Mouse (Mus musculus): ENCODE data around the gene Snd1. TPM values are rescaled to one million over a fixed set of nuclear protein-coding genes. Genes with fewer than 3 reads are reported as not detected.

Snd1 gene
- polyA plus RNA-seq, 1 experiment from 2014 or later = 64.8 TPM

DNA sequence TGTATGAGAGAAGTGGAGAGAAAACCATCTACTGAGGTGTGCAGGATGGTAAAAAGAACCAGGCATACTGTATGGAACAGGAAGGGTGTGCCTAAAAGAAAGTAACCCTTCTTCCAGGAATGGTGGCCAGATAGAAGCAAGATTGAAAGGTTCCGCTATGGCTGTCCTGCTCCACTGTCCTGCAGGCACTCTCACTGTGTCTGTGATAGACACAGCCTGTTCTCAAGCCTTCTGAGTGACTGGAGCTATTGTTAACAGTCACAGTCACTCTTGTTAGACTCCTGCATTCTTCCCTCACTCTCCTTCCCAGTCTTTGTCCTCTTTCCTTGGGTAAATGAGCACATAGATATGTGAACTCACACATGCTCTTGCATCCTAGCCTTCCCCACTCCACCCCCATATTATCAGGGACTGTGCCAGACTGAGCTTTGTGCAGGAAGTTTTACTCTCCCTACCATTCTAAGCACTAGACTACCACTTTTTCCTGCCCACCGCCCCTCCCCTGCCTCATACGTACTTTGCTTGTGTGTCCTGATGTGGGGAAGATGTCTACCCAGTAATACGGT is 308.2 kb downstream of the Snd1 start:
- H3K4me3 ChIP-seq (ENCODE audit: inconsistent target) = no peak overlapping the region
- H3K27ac ChIP-seq = no peak overlapping the region
- H3K36me3 ChIP-seq (ENCODE audit: inconsistent target) = no peaks in the 10 kb centered on the region
- H3K79me2 ChIP-seq (ENCODE audit: inconsistent target) = no peaks in the 10 kb centered on the region
- WGBS (ENCODE audit: missing documents) = 100% methylated on average over 4 of the region's 4 CpGs

DNA sequence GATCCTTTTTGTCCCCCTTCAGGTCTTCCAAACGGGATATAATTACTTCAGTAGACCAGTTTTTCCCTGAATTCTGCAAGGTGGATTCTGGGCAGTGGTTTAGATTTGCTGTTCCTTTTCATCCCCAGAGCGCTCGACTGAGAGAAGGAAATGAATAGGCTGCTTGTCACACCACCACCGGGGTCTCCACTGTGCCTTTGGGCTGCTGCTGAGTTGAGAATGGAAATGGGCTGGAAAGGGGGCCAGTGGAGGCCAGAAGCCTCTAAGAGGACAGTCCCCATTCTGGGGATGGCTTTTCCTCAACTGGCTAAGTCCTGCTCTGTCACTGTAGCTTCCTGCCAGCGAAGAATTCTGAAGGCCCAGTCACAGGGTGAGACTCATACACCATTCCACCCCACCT is 309.0 kb downstream of the Snd1 start:
- Histone ChIP-seq H3K27ac (no peak overlapping the region), H3K36me3 (ENCODE audit: inconsistent target) (no peaks in the 10 kb centered on the region), H3K79me2 (ENCODE audit: inconsistent target) (no peaks in the 10 kb centered on the region), H3K4me3 (ENCODE audit: inconsistent target) (no peak overlapping the region)
- WGBS (ENCODE audit: missing documents) = 90% methylated on average over 5 of the region's 5 CpGs

DNA sequence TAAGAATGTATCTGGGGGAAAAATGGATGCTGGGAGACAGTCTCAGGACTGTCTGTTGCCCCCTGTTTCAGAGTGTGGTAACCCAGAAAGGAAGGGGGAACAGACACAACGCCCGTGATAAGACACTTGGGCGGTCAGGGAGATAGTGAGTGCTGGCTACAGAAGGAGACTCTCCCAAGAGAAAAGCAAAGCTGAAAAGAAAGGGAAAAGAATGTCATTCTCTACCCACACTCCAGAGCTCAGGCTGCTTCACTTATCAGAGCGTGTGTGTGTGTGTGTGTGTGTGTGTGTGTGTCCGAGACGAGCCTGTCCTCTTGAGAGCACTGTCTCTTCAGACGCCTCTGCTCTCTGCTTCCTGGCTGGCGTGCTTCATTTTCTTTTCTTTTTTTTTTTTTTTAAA is 310.8 kb downstream of the Snd1 start:
- H3K36me3 ChIP-seq (ENCODE audit: inconsistent target) = no peaks in the 10 kb centered on the region
- no peaks in the 10 kb centered on the region for H3K79me2 ChIP-seq (ENCODE audit: inconsistent target)
- no peak overlapping the region for H3K4me3 ChIP-seq (ENCODE audit: inconsistent target)
- 84% methylated on average over 6 of the region's 8 CpGs for WGBS (ENCODE audit: missing documents)
- no peak overlapping the region for H3K27ac ChIP-seq

DNA sequence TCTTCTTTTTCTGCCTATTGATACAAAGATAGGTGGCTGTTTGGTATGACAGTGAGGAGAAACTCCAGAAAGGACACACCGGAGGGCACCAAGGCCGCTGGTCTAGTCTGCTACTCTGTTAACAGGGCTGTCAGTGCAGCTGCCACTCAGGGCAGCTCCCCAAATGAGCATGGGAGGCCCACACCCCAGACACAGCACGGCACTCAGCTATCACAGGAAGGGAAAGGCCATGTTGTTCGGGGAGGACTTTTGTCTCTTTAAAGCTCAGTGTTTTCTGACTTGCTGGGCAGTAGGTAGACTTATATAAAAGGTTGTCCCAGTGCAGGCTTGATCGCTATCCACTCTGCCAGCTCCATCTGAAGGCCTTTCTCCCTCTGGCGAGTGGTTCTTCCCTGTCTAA is 312.2 kb downstream of the Snd1 start:
- no peak overlapping the region for H3K27ac ChIP-seq
- H3K36me3 ChIP-seq (ENCODE audit: inconsistent target) = no peaks in the 10 kb centered on the region
- H3K79me2 ChIP-seq (ENCODE audit: inconsistent target) = no peaks in the 10 kb centered on the region
- no peak overlapping the region for H3K4me3 ChIP-seq (ENCODE audit: inconsistent target)
- WGBS (ENCODE audit: missing documents) = 94% methylated on average over 6 of the region's 6 CpGs

DNA sequence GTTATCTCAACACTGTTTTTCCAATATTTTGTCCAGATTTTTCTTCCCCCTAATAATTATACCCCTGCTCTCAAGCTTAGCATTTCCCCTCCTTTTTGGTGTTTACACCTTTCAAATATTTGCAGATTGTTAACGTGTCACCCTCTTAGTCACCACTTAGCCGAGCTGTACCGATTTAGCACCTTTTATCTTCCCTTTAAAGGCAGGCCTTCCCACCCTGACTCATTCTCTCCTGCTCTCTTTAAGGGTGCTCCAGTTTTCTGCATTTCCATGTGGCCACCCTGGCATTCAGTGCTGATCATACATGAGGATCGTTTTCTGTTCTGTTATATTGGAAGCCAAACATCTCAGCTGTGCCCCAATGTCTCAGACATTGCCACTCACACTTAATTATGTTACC is 314.7 kb downstream of the Snd1 start:
- H3K27ac ChIP-seq = no peak overlapping the region
- 93% methylated on average over 4 of the region's 4 CpGs for WGBS (ENCODE audit: missing documents)
- no peaks in the 10 kb centered on the region for H3K79me2 ChIP-seq (ENCODE audit: inconsistent target)
- no peak overlapping the region for H3K4me3 ChIP-seq (ENCODE audit: inconsistent target)
- H3K36me3 ChIP-seq (ENCODE audit: inconsistent target) = no peaks in the 10 kb centered on the region

DNA sequence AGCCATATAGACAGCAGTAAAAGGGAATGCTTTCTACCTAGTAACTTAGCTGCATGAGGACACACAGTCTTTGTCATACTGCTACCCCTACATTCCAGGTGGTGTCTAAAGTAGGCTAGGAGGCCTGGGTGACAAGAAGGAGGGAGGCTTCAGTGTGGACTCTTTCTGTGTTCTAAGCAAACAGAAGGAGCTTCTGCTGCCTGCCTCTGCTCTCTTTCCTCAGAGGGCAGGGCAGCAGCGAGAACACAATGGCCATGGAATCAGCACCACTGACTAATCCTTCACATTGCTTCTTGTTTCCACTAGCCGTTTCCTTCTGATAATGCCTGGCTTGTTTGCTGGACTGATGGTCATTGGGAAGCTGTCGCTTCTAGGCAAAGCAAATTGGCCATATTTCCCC is 316.2 kb downstream of the Snd1 start:
- 92% methylated on average over 3 of the region's 3 CpGs for WGBS (ENCODE audit: missing documents)
- H3K4me3 ChIP-seq (ENCODE audit: inconsistent target) = no peak overlapping the region

DNA sequence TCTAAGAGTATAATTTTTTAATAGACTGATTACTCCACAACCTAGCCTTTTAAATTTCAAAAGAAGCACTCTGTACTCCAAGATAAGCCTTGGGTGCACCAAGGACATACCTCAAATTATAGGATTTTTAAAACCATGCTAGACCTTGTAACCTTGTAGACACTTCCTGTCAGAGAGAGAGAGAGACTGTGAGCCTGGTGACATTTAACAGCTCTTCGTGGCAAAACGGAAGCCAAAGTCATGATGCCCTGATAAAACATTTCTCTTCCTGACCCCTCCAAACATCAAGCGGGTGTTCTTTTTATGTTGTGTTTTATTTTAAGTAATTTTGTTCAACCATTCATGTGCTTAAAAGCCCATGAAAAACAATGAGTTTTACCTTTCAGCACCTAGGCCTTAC is 316.9 kb downstream of the Snd1 start:
- 70% methylated on average over 3 of the region's 3 CpGs for WGBS (ENCODE audit: missing documents)
- Histone ChIP-seq H3K27ac (no peak overlapping the region), H3K36me3 (ENCODE audit: inconsistent target) (peaks cover 14% of the 10 kb centered on the region; the same call in 1 of the 2 replicates), H3K79me2 (ENCODE audit: inconsistent target) (no peaks in the 10 kb centered on the region), H3K4me3 (ENCODE audit: inconsistent target) (no peak overlapping the region)

More for the DNA sequence above, 316.2 kb downstream of the Snd1 start:
- no peak overlapping the region for H3K27ac ChIP-seq
- H3K36me3 ChIP-seq (ENCODE audit: inconsistent target) = peaks cover 10% of the 10 kb centered on the region; the same call in 1 of the 2 replicates
- no peaks in the 10 kb centered on the region for H3K79me2 ChIP-seq (ENCODE audit: inconsistent target)

DNA sequence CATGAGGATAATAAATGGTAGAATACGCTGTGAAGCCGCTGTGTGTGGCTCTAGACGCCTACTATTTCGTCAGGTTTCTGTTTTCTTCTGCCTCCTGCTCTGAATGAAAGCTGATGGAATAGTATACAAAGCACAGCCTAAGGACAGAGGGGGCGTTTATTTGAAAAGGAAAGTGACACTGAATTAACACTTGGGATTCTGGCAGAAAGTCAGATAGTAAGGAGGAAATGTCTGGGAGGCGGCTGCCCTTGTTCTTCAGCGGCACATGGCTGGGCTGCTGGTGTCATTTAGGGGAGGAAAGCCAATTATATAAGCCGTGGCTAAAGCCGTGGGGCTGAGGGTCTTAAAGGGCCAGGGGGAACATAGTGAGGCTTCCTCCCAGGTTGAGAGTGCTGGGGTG is 320.4 kb downstream of the Snd1 start:
- no peak overlapping the region for H3K4me3 ChIP-seq (ENCODE audit: inconsistent target)
- H3K36me3 ChIP-seq (ENCODE audit: inconsistent target) = peaks cover 14% of the 10 kb centered on the region; the same call in 1 of the 2 replicates
- H3K79me2 ChIP-seq (ENCODE audit: inconsistent target) = no peaks in the 10 kb centered on the region
- H3K27ac ChIP-seq = no peak overlapping the region
- 90% methylated on average over 9 of the region's 9 CpGs for WGBS (ENCODE audit: missing documents)

DNA sequence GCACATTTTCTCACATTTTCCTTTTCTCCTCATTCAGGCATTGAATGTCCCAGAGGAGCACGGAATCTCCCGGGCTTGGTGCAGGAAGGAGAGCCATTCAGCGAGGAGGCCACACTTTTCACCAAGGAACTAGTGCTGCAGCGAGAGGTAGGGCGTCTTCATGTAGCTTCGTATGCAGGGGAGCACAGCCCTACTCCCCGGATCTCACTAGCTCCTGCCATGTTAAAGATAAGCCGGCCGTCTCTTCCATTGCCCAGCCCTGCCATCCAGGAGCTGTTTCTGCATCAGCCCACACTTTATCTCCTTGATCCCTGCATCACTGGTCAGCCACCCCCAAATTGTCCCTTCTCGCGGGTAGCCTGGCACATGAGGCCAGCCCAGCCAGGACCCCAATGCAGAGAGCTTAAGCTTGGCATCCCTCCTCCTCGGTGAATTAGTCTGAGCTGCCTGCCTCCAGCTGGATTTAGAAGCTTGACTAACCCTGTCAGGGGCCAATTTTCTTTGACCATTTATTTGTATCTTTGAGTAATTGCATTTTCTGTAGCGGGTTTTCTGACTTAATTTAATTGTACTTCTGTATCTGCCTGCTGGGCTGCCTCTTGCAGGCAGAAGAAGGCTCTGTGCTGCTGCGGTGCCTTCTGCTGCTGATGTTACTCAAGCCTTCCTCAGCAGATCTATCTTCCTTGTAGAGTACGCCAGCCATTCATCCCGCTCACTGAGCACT is 321.0 kb downstream of the Snd1 start:
- peaks cover 14% of the 10 kb centered on the region; the same call in 1 of the 2 replicates for H3K36me3 ChIP-seq (ENCODE audit: inconsistent target)

DNA sequence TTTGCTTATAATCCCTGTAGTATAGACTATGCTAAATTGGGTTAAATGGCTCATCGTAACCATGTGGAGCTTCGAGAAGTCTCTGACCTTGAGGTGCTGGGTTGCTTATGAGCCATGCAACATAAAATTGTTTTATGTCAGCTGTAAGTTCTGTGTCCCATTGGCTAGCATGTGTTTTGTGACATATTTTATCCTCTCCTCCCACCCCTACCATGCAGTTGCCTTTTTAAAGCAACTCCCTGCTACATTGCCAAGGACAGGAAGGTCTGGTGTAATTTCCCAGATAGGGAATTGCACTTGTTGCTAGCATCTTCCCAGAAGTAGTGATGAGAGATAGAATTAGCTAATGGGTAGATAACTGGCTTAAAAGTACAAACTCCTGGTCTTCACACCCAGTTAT is 324.9 kb downstream of the Snd1 start:
- Histone ChIP-seq H3K4me3 (ENCODE audit: inconsistent target) (no peak overlapping the region), H3K79me2 (ENCODE audit: inconsistent target) (no peaks in the 10 kb centered on the region), H3K36me3 (ENCODE audit: inconsistent target) (peaks cover 14% of the 10 kb centered on the region; the same call in 1 of the 2 replicates), H3K27ac (no peak overlapping the region)
- 96% methylated on average over 2 of the region's 2 CpGs for WGBS (ENCODE audit: missing documents)

More for the DNA sequence above, 321.0 kb downstream of the Snd1 start:
- Histone ChIP-seq H3K79me2 (ENCODE audit: inconsistent target) (no peaks in the 10 kb centered on the region), H3K4me3 (ENCODE audit: inconsistent target) (no peak overlapping the region), H3K27ac (no peak overlapping the region)
- 96% methylated on average over 15 of the region's 16 CpGs for WGBS (ENCODE audit: missing documents)

DNA sequence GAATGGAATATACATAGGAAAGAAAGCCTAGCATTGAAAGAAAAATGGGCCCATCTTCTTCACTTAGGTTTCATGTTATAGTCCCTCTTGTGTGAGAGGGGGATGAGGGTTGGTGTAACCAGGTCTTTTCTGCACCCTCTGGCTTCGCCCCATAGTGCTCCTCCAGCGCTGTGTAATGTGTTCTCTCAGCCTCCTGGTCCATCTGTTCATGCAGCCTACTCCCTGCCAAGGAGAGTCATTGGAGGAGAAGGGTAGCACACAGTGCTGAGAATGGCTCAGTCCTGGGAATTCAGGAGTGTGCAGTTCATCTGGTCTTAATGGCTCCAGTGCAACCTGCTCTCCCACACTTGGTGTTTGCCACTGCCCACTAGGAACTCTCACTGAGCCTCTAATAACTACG is 326.0 kb downstream of the Snd1 start:
- 96% methylated on average over 3 of the region's 3 CpGs for WGBS (ENCODE audit: missing documents)
- no peak overlapping the region for H3K27ac ChIP-seq
- peaks cover 6% of the 10 kb centered on the region; the same call in 1 of the 2 replicates for H3K36me3 ChIP-seq (ENCODE audit: inconsistent target)
- no peak overlapping the region for H3K4me3 ChIP-seq (ENCODE audit: inconsistent target)
- H3K79me2 ChIP-seq (ENCODE audit: inconsistent target) = no peaks in the 10 kb centered on the region

DNA sequence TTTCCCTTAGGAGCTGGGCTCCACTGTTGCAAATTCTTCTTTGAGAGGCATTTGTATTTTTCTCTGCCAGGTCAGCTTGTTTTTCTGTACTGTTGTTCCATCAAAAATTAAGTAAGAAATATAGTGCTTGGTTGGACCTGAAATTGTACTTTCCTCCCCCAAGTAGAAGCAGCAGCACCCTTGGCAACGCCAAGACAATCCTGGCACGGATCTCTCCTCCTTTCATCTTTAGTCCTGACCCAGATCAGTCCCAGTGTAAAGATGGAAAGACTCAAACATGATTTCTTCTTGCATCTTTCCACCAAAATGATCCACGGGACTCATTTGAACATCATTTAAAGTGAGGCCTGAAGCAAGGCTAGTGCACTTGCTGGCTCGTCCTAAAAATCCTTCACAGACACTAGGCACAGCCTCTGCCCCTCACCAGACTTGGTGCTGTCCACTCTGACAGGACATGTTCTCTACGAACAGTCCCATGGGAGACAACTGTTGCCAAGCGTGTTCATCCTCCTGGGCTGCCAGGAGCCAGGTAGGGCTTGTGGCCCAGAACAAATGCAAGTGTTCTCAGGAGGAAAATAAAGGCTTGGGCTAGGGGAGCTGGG is 328.8 kb downstream of the Snd1 start:
- Histone ChIP-seq H3K36me3 (ENCODE audit: inconsistent target) (no peaks in the 10 kb centered on the region), H3K4me3 (ENCODE audit: inconsistent target) (no peak overlapping the region), H3K79me2 (ENCODE audit: inconsistent target) (no peaks in the 10 kb centered on the region), H3K27ac (no peak overlapping the region)
- 95% methylated on average over 6 of the region's 6 CpGs for WGBS (ENCODE audit: missing documents)

DNA sequence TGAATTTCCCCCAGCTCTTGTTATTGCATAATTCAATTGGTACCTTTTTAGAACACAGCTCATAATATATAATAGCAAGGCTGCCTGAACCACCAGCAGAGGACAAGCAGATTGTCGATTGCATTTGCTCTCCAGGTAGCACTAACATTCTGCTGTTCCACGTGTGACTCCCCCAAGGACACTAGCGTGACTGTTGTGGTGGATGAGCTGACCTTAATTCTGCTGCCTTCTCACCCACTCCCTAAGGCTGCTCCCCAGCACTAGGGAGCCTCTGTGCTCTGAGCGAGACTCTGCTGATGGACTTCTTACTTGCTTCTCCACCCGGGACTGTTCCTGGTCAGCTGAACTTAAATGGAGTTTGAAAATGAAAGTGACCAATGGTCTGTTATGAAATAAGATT is 329.8 kb downstream of the Snd1 start:
- WGBS (ENCODE audit: missing documents) = 95% methylated on average over 5 of the region's 5 CpGs
- no peak overlapping the region for H3K27ac ChIP-seq
- H3K4me3 ChIP-seq (ENCODE audit: inconsistent target) = no peak overlapping the region
- no peaks in the 10 kb centered on the region for H3K79me2 ChIP-seq (ENCODE audit: inconsistent target)
- no peaks in the 10 kb centered on the region for H3K36me3 ChIP-seq (ENCODE audit: inconsistent target)

DNA sequence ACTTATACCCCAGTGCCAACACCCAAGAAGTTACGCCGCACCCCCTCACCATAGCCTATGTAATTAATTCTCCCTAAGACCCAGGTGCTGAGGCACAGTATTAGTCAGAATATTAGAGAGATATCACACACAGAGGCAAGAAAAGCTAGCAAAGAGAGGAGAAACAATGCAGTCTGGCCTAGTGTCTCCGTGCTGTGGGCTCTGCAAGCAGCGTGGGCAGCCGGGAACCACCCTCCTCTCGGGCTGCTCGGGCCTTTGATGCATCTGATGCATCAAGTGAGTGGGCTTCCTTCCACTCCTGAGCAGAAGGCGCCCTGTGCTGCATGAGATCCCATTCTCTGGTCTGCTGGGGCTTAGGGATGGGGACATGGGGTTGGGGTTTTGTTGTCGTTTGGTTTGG is 338.1 kb downstream of the Snd1 start:
- Histone ChIP-seq H3K36me3 (ENCODE audit: inconsistent target) (no peaks in the 10 kb centered on the region), H3K4me3 (ENCODE audit: inconsistent target) (no peak overlapping the region), H3K27ac (no peak overlapping the region), H3K79me2 (ENCODE audit: inconsistent target) (no peaks in the 10 kb centered on the region)
- 92% methylated on average over 9 of the region's 9 CpGs for WGBS (ENCODE audit: missing documents)

DNA sequence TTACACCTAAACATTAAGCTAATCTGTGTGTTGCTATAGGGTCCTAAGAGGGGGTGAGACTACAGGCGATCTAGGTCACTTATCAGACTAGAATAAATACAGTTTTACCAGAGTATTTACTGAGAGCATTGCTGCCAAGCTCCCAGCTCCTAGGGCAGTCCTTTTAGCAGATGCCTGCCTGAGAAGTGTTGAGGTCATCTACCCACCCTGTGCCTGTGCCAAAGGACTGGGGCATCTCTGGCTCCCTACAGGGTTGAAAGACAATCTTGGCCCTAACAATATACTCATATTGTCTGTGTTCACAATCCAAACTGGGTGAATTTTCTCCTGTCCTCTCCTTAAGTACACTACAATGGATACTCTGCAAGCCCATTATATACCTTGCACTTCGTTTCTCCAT is 340.0 kb downstream of the Snd1 start:
- WGBS (ENCODE audit: missing documents) = 89% methylated on average over 2 of the region's 2 CpGs
- Histone ChIP-seq H3K4me3 (ENCODE audit: inconsistent target) (no peak overlapping the region), H3K79me2 (ENCODE audit: inconsistent target) (no peaks in the 10 kb centered on the region), H3K36me3 (ENCODE audit: inconsistent target) (no peaks in the 10 kb centered on the region), H3K27ac (no peak overlapping the region)

Data from macrophage (primary cell).